Mouse (Mus musculus) lung, adult 2 months (tissue): ENCODE measurements at regions not wholly inside any gene's neighbourhood (a gene's known extent, or its start where the extent isn't known, plus 50 kb on each side); places are given as distances from the start of the nearest gene placed in this dataset.

Source experiments
- CTCF ChIP-seq: fragments of 200-500 bp; IDR thresholded peaks from 2 replicates; pipeline ENCODE4 v1.5.1; 2011; ENCODE audit warnings: mild to moderate bottlenecking, low read length, control low read depth; ENCODE audit not compliant: insufficient read depth
- POLR2A ChIP-seq: fragments of 200-500 bp; IDR thresholded peaks from 2 replicates; pipeline ENCODE4 v1.6.1; 2011; ENCODE audit warnings: low read depth, mild to moderate bottlenecking, control low read depth, low read length, borderline replicate concordance; ENCODE audit errors: extremely low read depth

- TF ChIP-seq POLR2A (no peak), CTCF (no peak)
These were observed 240.9 kb downstream of the 3110018I06Rik start for GRCm38 (mm10) chr12:107729301-107729700.
